Mouse (Mus musculus): ENCODE data around the gene Slc12a3.

Slc12a3 gene

GRCm38 (mm10) chr8:94409523-94409922, 80.5 kb downstream of the Slc12a3 start:
- DNase-seq, result no peak

DNA sequence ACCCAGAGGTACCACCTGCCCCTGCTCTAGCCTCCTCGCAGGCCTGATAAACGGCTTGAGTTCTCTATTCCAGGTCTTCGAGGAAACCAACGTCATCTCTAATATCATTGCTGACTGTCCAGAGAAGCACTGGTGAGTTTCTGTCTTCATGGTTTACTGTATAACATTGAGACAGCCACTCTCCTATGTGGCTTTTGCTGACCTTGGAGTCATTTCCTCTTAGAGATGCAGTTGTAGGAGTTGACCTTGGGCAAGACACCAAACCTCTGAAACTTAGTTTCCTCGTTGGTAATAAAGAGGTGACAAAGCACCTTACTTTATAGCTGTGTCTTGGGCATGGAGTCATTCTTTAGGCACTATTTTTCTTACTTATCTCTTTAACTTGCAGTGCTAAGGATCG, 83.5 kb downstream of the Slc12a3 start:
- DNase-seq, result no peak

DNA sequence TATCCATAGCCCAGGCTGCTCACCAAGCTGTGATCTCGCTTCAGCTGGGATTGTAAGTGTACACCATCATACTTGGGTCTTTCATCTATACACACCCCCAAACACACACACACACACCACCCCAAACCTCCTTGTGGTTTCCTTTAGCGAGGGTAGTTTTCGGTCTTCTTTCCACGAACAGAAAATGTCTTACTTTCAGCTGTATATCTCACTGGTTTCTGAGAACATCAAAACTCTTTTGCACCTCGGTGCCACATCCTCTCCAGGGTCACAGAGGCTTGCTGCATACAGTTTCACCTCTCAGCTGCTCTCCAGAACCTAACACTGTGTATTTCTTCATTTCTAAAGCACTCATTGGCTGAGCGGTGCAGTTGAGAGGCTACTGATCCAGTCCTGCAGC, 84.5 kb downstream of the Slc12a3 start:
- DNase-seq, result no peak

DNA sequence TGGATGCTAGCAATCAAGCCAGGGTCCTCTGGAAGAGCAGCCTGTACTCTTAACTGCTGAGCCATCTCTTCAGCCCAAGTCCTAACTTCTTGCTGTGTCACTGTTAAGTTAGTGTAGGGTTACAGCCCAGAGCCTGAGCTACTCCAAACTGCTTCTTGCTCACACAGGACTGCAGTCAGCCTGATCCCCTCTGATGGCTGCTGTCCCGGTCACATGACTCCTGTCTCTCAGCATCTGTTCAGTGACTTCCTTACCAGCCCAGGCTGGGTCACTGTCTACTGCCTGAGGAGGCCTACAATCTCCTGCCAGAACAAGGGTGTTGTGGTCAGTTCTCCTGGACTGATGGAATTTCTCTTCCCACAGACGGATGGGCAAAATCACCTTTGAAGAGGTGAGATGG, 86.2 kb downstream of the Slc12a3 start:
- DNase-seq, result no peak
